Mouse (Mus musculus) erythroblast, embryonic 14.5 days (primary cell): ENCODE measurements around the gene Ttc17. TPM values are rescaled to one million over a fixed set of nuclear protein-coding genes. Genes with fewer than 3 reads are reported as not detected.

Experiments used
- H3K27me3 ChIP-seq: 2 replicates; pipeline ENCODE4 v1.6.1; 2012; ENCODE audit warnings: inconsistent platforms; ENCODE audit not compliant: control insufficient read depth
- H3K36me3 ChIP-seq: 2 replicates; pipeline ENCODE4 v1.6.1; 2012; ENCODE audit warnings: mild to moderate bottlenecking, inconsistent platforms; ENCODE audit not compliant: control insufficient read depth
- H3K4me1 ChIP-seq: 2 replicates; pipeline ENCODE4 v1.6.1; 2012; ENCODE audit warnings: inconsistent platforms; ENCODE audit not compliant: control insufficient read depth
- H3K4me3 ChIP-seq: replicated peaks from 2 replicates; pipeline ENCODE3; 2012; ENCODE audit warnings: moderate library complexity, mild to moderate bottlenecking, inconsistent platforms
- H3K9me3 ChIP-seq: 2 replicates; pipeline ENCODE4 v1.6.1; 2012; ENCODE audit warnings: low read length, inconsistent platforms, mixed read lengths; ENCODE audit not compliant: control insufficient read depth
- GATA1 ChIP-seq: IDR thresholded peaks from 2 replicates; pipeline ENCODE4 v1.6.1; 2012; ENCODE audit warnings: low read length, inconsistent platforms, mixed read lengths
- TAL1 ChIP-seq: IDR thresholded peaks from 3 replicates; pipeline ENCODE4 v1.6.1; 2012; ENCODE audit warnings: low read length, inconsistent platforms, mixed read lengths
- polyA plus RNA-seq: library from polyadenylated mRNA; stranded (reverse); fragments of >175 nt; gene quantifications from 2 replicates; pipeline ENCODE4 v1.2.3, GENCODE M21; 2012

Gene Ttc17
- polyA plus RNA-seq = 0.14 and 0.51 TPM in 2 replicates

GRCm38 (mm10) chr2:94406083-94406957, at the start of gene Ttc17:
Gene Ttc17 (minus strand): TSS chr2:94406689.
- TF ChIP-seq GATA1 (no peak), TAL1 (no peak)
- H3K36me3 ChIP-seq = peaks cover 28% of the 10 kb centered on the region
- no peaks in the 10 kb centered on the region for H3K27me3 ChIP-seq
- no peaks in the 10 kb centered on the region for H3K9me3 ChIP-seq
- peak within 1 kb of the TSS; percentile 98 for H3K4me3 ChIP-seq
- peaks cover 33% of the 10 kb centered on the region for H3K4me1 ChIP-seq

DNA sequence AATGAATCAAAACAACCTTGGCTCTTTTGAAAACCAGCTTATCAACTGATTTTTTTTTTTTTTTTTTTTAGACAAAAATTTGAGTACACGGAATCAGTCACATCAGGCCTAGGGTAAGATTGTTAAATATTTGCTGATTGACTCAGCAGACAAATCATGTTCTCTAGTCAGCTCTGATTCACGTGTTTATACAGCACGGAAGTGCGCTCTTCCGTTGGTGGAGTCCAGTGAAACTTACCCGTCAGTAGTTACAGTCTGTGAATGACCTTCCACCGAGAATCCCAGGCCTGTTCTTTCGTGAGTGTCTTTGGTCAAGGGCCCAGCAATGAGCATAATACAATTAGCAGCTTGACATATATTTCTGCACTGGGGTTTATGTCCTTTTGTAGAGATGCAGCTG, 43.2 kb upstream of the Ttc17 start:
- TF ChIP-seq TAL1 (no peak), GATA1 (no peak)

GRCm38 (mm10) chr2:94436952-94437351, 30.5 kb upstream of the Ttc17 start:
- no peak for TF ChIP-seq TAL1
- no peak for TF ChIP-seq GATA1
- H3K27me3 ChIP-seq = peaks cover 3% of the 10 kb centered on the region; the same call in 1 of the 2 replicates
- H3K36me3 ChIP-seq = peaks cover 11% of the 10 kb centered on the region
- peak overlapping the region; percentile 95 for H3K4me3 ChIP-seq
- H3K4me1 ChIP-seq = peaks cover 47% of the 10 kb centered on the region
- no peaks in the 10 kb centered on the region for H3K9me3 ChIP-seq

More for the DNA sequence above, 43.2 kb upstream of the Ttc17 start:
- Histone ChIP-seq H3K4me3 (no peak overlapping the region), H3K27me3 (no peaks in the 10 kb centered on the region), H3K9me3 (no peaks in the 10 kb centered on the region), H3K4me1 (no peaks in the 10 kb centered on the region), H3K36me3 (no peaks in the 10 kb centered on the region)

- Histone ChIP-seq H3K4me3 (peak overlapping the region; percentile 95), H3K27me3 (no peaks in the 10 kb centered on the region), H3K9me3 (no peaks in the 10 kb centered on the region), H3K4me1 (peaks cover 55% of the 10 kb centered on the region), H3K36me3 (peaks cover 23% of the 10 kb centered on the region)
- TF ChIP-seq TAL1 (no peak), GATA1 (no peak)
Observed at GRCm38 (mm10) chr2:94435481-94435880, 29.0 kb upstream of the Ttc17 start.

DNA sequence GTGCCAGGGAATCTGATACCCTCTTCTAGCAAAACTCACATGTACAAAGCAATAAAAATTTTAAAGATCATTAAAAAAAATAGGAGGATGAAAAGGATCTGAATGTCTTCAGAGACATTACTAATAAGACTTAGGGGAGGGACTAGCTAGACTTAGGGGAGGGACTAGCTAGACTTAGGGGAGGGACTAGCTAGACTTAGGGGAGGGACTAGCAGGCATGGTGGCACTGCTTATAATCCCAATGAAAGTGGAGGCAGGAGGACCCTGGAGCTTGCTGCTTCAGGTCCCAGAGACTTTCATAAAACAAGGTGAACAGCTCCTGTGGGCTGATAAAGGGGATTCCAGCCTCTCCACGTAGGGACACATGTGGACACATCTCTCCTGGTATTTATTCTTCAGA, 28.3 kb upstream of the Ttc17 start:
- no peaks in the 10 kb centered on the region for H3K9me3 ChIP-seq
- no peaks in the 10 kb centered on the region for H3K27me3 ChIP-seq
- no peak for TF ChIP-seq GATA1
- TF ChIP-seq TAL1 = no peak
- H3K36me3 ChIP-seq = peaks cover 25% of the 10 kb centered on the region
- H3K4me1 ChIP-seq = peaks cover 55% of the 10 kb centered on the region
- H3K4me3 ChIP-seq = no peak overlapping the region

DNA sequence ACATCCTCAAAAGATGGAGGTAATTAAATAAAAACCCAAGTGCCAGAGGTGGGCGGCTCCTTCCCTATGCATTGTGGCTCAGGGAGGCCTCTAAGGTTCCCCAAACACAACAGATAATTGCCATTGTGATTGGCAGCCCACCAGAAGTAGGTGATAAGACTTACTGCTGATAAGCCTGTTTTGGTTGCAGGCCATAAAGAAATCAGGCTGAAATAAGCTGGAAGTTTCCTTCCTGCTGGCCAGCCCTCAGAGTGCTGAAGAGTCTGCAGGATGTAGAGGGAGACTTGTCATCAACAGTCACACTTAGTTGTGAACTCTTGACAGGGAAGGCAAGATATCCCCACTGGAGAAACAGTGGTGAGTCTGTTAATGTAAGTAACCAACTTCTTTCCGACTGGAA, 25.7 kb upstream of the Ttc17 start:
- no peaks in the 10 kb centered on the region for H3K9me3 ChIP-seq
- TF ChIP-seq GATA1 (no peak), TAL1 (no peak)
- no peak overlapping the region for H3K4me3 ChIP-seq
- H3K36me3 ChIP-seq = peaks cover 42% of the 10 kb centered on the region
- no peaks in the 10 kb centered on the region for H3K27me3 ChIP-seq
- H3K4me1 ChIP-seq = peaks cover 50% of the 10 kb centered on the region

DNA sequence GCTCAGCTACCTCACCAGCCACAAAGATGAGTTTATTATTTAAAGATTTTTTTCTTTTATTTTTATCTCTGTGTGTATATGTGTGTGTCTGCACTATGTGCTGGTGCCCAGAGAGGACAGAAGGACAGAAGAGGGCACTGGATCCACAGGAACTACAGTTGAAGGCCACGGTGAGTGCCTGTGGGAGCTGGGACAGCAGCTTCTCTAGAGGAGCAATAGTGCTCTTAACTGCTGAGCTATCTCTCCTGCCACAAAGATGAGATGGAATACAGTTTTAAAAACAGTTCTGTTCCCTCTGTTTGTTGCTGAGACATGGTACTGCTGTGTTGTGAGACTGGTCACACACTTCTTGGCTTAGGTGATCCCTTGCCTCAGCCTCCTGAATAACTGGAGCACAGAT, 22.0 kb upstream of the Ttc17 start:
- Histone ChIP-seq H3K27me3 (no peaks in the 10 kb centered on the region), H3K4me3 (no peak overlapping the region), H3K4me1 (peaks cover 19% of the 10 kb centered on the region), H3K36me3 (peaks cover 76% of the 10 kb centered on the region), H3K9me3 (no peaks in the 10 kb centered on the region)
- TF ChIP-seq TAL1 (no peak), GATA1 (no peak)

GRCm38 (mm10) chr2:94407441-94407840, 952 bp upstream of the Ttc17 start:
- peak overlapping the region; percentile 98 for H3K4me3 ChIP-seq
- no peak for TF ChIP-seq TAL1
- no peak for TF ChIP-seq GATA1
- no peaks in the 10 kb centered on the region for H3K27me3 ChIP-seq
- peaks cover 38% of the 10 kb centered on the region for H3K36me3 ChIP-seq
- peaks cover 30% of the 10 kb centered on the region for H3K4me1 ChIP-seq
- no peaks in the 10 kb centered on the region for H3K9me3 ChIP-seq

DNA sequence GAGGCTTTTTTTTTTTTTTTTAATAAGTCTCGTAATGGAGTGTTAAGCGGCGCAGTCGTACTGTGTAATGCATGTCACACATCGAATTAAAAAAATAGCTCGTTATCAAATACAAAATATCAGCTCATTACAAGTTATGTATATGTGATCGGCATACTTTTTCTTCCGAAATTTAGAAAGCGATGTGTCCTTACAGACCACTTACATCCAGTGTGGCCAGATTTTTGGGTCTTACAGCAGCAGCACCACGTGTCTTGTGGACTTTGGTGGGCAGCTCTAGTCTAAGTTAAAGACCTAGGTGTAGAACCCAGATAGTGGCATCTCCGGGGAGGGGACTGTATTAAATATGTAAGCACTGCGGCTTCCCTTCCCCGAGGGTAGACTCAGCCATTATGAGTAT, 532 bp upstream of the Ttc17 start:
- H3K4me1 ChIP-seq = peaks cover 31% of the 10 kb centered on the region
- TF ChIP-seq TAL1 (no peak), GATA1 (no peak)
- H3K27me3 ChIP-seq = no peaks in the 10 kb centered on the region
- H3K4me3 ChIP-seq = peak overlapping the region; percentile 98
- H3K9me3 ChIP-seq = no peaks in the 10 kb centered on the region
- H3K36me3 ChIP-seq = peaks cover 35% of the 10 kb centered on the region
